Mouse (Mus musculus): ENCODE measurements around the gene Ttc25.
"Not testable (repeated sequence)": the region's sequence is repeated elsewhere in the genome, so short reads cannot be mapped to it uniquely, and the experiment has no call there.

Gene Ttc25

DNA sequence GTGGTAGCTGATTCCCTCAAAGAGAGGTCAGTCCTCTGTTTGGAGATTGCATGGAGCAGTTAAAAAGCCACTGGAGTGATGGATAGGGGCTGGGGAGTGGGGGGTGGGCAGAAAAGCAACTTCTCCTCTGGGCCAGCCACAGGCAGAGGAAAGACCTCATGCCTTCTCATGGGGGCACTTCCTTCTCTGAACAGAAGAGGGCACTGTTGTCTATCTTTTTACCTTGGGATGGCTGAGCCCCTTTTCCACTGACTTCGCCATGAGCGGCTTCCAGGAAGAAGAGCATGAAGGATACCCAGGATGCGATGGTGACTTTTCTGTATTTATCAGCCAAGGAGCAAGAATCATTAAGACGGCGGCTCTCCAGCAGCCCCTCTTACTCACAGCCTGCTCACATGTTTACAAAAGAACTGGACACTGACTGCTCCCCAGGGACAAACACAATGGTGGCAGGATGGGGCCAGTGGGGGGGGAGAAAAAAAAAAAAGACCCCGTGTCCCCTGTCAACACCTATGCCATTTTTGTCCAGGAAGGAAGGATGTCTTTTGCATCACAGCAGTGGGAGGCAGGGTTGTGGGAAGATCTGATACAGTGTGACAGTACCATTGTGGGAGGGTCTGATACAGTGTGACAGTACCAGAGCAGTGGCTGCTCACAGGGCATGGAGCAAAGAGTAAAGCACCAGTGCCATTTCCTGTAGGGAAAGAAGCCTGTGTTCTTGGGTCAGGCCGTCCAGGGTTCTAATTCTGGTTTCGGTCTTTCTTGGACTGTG lies 25.2 kb downstream of the Ttc25 start:
- peak; percentile 71 for DNase-seq (ENCODE audit: low spot score)

GRCm38 (mm10) chr11:100571202-100571567 lies 25.8 kb downstream of the Ttc25 start:
- no peak for DNase-seq (ENCODE audit: low spot score)

- DNase-seq (ENCODE audit: low spot score): no peak
Observed at GRCm38 (mm10) chr11:100574188-100574587, 28.8 kb downstream of the Ttc25 start.

DNA sequence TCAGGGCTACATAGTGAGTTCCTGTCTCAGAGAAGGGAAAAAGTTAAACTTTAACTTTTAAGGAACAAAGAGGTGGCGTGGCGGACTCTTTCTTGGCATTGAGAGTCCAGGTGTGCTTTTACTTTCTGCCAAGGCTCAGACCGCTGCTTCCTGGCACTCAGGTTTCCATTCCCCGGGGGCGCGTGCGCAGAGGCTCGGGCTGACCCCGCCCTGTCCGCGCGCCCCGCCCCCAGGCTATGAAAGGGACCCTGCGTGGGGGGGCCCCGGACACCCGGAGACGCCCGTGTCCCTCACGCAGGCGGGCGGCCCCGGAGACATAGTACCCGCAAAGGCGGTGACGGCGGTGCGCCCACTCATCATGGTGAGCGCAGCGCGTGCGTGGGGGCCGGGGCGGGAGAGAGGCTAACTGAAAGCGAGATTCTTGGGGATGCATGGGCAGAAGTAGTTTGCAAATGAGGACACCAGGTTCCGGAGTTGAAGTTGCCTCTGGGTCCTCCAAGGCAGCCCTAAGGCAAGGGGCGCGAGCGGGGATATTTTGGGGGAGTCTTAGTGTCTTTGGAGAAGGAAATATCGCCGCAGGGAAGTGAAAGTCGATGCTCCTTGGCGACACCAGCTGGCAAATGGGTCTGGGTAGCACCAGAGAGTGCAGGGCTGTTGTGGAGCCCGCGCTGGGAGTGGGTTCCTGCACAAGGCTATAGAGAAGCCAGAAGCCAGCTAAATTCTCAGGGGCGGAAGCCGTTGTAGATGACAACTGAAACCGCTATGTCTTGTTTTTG lies 29.5 kb downstream of the Ttc25 start, which contains the start of gene Cnp:
Cnp (plus strand) TSS at position 197 of the 776 bp plus-strand sequence.
- DNase-seq (ENCODE audit: low spot score): no peak

GRCm38 (mm10) chr11:100575484-100575855 lies 30.1 kb downstream of the Ttc25 start:
- DNase-seq (ENCODE audit: low spot score): no peak

- no peak for DNase-seq (ENCODE audit: low spot score)
Observed at GRCm38 (mm10) chr11:100576256-100576655, 30.8 kb downstream of the Ttc25 start.

GRCm38 (mm10) chr11:100577852-100578599 lies 32.6 kb downstream of the Ttc25 start:
- no peak for DNase-seq (ENCODE audit: low spot score)

DNA sequence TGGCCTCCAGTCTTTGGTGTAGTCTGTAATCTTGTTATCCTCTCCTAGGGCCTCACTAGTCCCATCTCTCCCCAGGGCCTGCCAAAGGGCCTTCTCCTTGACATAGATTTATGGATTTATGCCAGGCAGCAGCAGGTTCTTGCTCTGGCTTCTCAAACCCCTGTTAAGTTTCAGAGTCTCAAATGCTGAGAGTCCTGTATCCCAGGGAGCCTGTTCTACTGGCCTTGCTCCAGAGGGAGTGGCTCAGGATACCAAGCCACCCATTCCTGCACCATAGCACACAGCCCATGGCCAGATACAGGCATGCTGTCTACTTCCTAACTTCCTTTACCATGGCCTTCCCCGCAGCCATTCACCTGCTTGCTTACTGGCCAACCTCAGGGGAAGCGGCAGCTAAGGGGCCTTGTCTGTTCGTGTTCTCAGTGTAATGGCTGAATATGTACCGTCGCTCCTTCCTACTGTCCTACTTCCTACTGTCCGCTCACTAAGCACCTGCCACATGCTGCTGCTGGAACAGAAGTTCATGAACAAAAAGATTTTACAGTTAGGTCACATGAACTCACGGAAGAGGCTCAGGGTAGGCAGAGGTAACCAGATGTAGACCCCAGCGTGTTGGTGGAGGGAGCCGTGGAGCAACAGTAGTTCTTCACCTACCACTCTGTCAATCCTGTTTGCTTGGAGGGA lies 33.9 kb downstream of the Ttc25 start:
- no peak for DNase-seq (ENCODE audit: low spot score)

DNA sequence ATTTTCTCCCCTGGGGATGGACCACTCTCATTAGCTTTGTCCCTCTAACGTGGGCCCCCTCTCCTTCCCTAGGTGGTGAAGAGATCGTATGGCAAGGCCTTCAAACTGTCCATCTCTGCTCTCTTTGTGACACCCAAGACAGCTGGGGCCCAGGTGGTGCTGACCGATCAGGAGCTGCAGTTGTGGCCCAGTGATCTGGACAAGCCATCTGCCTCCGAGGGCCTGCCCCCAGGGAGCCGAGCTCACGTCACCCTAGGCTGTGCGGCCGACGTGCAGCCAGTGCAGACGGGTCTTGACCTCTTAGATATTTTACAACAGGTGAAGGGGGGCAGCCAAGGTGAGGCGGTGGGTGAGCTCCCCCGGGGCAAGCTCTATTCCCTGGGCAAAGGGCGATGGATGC lies 34.9 kb downstream of the Ttc25 start:
- no peak for DNase-seq (ENCODE audit: low spot score)

GRCm38 (mm10) chr11:100581756-100582155 lies 36.3 kb downstream of the Ttc25 start:
- no peak for DNase-seq (ENCODE audit: low spot score)

GRCm38 (mm10) chr11:100582413-100582812 lies 37.0 kb downstream of the Ttc25 start:
- DNase-seq (ENCODE audit: low spot score): not testable (repeated sequence)

DNA sequence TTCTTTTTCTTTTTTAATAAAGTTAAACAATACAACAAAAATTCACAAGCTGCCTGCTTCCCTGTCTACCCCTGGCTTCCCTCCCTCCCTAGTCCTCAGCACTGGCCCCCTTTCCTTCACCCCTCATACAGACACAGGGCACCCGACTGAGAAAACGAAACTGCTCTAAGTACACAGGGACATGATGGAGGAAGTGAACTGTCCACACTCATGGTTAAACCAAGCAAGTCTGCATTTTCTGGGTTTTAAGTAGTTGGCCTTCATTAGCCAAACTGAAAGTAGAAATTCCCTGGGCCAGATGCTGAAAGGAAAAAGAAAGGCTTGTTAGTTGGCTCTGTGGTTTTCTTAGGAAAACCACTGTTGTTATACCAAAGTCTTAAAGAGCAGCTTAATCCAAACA lies 37.4 kb downstream of the Ttc25 start:
- no peak for DNase-seq (ENCODE audit: low spot score)

DNA sequence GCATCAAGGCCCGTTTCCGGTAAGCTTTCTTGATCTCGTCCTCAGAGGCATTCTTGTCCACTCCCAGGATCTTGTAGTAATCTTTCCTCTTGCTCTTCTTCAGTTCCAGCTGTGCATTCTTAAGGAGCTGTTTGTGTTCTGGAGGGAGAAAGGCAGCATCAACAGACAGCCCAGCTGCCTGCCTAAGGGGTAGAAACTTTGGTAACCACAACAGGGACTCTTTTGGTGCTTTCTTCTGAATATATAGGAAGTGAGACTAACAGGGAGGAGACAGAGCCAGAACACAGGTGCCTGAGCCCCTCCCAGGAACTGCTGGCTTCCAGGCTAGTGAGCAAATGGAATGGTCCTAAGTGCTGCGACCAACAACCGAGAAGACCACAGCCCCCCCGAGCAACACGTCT lies 39.2 kb downstream of the Ttc25 start:
- DNase-seq (ENCODE audit: low spot score): no peak

DNA sequence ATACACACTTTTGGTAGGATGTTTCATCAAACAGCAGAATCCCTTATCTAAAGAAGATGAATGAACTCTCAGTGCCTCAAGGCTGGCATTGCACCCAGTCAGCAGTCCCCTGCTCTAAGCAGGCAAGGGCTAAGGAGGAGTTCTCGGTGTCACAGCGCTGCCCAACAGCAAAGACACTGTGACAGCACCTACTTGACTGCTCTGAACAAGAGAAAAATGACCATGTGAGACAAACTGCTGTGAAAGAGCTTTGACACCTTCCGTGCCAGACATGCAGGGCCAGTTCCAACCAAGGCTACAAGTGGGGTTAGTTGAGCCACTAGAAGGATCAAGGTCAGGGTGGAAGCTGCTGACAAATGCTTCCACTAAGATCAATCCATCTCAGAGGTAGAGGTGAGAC lies 39.7 kb downstream of the Ttc25 start:
- DNase-seq (ENCODE audit: low spot score): no peak

DNA sequence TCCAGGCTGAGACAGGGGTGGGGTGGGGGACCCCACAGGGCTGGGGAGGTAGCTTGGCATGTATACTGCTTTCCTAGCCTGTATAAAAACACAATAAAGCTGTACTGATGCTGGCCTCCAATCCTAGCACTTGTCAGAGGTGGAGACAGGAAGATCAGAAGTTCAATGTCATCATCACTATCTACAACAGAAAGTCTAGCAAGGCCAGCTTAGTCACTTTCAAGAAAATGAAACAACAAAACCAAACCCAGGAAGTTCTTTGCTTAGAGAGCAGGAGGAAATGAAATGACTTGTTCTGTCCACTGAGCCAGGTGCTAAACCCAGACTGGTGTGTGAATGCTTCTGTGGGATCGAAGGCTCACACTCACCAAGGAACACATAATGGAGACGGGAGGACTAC lies 43.1 kb downstream of the Ttc25 start:
- no peak for DNase-seq (ENCODE audit: low spot score)

DNA sequence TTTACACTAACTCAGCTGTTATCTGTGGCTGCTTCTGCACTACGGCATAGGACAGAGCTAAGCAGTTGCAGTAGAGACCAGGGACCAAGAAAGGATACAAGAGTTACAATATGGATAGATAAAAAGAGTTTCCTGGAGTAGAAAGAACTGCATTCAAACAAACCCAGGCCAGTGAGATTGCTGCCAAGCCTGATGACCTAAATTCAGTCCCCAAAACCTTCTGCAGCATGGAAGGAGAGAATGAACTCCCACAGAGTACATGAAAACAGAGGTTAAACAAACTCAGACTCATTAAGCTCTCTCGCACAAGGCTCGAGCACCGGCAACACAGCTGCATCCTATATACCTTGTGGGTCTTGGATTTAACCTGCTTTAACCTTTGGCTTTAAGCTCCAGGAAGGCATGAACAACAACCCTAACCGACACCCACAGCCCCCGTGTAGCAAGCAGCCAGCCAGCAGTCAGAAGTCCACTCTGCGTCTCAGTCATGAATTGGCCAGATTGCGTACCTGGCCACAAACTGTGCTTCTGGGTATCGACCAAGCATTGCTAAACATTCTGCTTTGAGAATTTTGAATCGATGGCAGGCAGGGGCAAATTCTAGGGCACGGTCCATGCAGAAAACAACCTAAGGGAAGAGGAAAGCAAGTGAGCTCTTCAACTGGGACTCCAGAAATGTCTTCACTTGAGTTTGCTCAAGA lies 47.1 kb downstream of the Ttc25 start:
- DNase-seq (ENCODE audit: low spot score): no peak

GRCm38 (mm10) chr11:100594608-100595007 lies 49.2 kb downstream of the Ttc25 start:
- no peak for DNase-seq (ENCODE audit: low spot score)

DNA sequence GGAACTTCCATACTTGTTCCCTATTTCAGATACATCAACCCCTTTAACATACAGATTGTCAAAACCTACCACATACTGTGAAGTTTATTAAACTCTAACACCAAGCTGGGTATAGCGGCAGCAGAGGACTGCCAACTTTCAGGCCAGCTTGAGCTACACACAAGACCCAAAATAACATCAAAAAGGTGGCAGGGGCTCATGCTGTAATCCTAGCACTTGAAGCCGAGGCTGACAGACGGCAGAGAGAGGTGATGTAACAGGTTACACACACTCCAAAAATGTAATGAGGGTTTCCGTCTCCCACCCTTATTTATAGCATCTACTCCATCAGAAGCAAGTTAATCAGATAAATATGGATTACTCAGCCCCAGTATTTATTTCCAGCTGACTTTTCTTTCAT lies 50.1 kb downstream of the Ttc25 start:
- DNase-seq (ENCODE audit: low spot score): no peak

DNA sequence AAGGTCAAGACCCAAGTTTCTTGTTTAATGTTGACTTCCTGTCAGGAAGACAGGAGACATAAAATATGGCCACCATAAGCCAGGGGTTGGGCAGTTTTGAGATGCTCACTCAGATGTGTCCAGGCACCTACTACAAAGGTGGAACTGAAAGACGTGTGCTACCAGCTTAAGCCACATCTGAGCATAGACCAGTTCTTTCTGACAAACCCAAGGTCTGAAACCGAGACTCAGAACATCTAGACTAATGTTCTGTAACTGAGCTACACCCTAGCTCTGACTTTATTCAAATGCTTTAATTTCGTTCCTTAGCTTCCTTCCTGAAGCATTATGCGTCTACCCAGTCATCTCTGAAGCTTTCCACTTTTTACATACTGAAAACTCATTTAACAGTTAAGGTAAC lies 52.7 kb downstream of the Ttc25 start:
- no peak for DNase-seq (ENCODE audit: low spot score)

GRCm38 (mm10) chr11:100601372-100601771 lies 56.0 kb downstream of the Ttc25 start:
- DNase-seq (ENCODE audit: low spot score): no peak

- no peak for DNase-seq (ENCODE audit: low spot score)
Observed at GRCm38 (mm10) chr11:100603155-100603554, 57.7 kb downstream of the Ttc25 start.

GRCm38 (mm10) chr11:100603813-100604212 lies 58.4 kb downstream of the Ttc25 start:
- no peak for DNase-seq (ENCODE audit: low spot score)

Data from adipocyte (in vitro differentiated cells).